Mouse (Mus musculus): ENCODE measurements around the gene Cpeb1.
"Not testable (repeated sequence)": the region's sequence is repeated elsewhere in the genome, so short reads cannot be mapped to it uniquely, and the experiment has no call there.

Gene Cpeb1

GRCm38 (mm10) chr7:81455155-81455651 is at the start of gene Cpeb1:
Gene Cpeb1 (minus strand): TSS chr7:81455465.
- peak; percentile 61 for DNase-seq

DNA sequence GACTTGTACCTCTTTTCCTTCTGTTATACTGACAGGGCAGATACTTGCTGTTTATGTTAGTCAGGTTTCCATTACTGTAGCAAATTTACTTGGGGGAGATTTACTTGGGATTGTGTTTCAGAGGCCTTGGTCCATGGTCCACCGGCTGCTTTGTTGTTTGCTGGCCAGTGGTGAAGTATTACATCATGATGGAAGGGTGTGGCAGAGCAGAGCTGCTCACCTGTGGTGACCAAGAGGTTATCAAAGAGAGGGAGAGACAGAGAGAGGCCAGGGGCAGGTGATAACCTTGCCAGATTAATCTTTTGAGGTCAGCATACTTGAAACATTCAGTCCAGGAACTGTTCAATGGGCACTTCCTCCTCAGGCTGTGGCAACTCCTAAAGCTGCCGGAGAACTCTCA is 45.8 kb upstream of the Cpeb1 start:
- DNase-seq = no peak

- DNase-seq = no peak
These were observed 42.9 kb upstream of the Cpeb1 start, which contains the start of gene BC048679 for GRCm38 (mm10) chr7:81498181-81498580. Gene BC048679 (minus strand): TSS chr7:81498281.

DNA sequence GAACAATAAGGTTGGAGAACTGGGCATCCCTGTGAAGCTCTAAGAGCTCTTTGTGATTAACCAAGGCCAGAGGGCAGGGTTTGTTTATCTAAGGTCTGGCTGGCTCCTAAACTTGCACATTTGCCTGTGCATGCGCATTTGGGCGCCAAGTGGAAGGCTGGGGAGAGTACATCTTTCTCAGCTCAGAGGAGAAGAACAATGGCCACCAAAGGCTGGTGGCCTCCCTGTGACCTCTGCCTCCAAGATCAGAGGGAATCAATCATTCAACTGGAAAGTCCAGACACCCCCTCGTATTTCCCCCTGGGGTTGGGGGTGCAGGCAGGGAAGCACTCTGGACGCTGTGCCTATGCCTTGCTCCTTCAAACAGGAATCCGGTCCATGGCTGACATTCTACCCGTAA is 41.9 kb upstream of the Cpeb1 start:
- DNase-seq = no peak

DNA sequence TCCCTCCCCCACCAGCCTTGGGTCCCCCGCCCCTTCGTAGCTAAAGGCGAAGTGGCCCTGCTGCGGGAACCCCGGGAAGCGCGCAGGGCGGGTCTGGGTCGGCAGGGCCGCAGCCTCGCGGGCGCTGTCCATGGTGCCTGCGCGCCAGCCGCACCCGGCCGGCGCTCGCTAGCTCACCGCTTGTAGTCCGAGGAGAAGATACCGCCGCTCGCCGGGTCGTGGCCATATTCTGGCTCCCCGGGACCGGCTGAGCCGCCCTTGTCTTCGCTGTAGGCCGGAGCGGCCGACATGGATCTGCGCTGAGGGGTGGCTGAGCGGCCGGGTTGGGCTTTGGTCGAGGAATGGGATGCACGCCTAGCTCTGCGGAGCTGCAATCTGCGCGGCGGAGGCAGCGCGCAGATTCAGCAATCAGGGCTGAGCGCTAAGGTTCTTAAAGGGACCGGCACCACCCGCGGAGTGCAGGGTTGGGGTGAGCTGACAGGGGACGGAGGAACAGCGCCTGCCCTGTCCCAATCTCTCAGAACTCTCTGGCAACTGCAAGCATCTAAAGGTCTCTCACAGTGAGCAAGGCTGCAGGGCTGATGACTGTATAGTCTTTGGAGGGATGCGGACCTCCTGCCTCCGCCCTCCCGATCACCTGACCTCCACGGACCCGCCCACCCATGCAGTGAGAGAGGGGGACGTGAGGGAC is 38.2 kb upstream of the Cpeb1 start, which contains the start of gene Ap3b2:
TSS of gene Ap3b2 (minus strand) at position 595 of the 691 bp plus-strand sequence.
- peak; percentile 70 for DNase-seq

GRCm38 (mm10) chr7:81492628-81493027 is 37.4 kb upstream of the Cpeb1 start:
- DNase-seq = no peak

GRCm38 (mm10) chr7:81489649-81490048 is 34.4 kb upstream of the Cpeb1 start:
- DNase-seq = no peak

DNA sequence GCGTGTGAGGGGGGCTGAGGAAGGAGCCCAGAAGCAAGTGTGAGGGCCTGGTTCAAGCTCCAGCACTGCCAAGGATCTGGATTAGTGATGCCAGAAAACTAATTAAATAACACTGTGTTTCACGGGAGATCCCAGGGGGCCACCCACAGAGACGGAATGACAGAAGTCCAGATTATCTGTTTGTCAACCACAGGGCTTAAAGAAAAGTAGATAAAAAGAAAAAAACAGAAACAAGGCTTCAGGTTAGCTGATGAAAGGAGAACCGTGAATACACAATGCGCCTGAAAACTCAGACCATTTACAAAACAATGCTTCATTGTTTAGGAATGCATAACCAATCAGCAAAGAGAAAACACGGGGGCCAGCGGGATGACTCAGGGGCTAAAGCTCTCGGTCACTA is 25.5 kb upstream of the Cpeb1 start:
- DNase-seq = no peak

DNA sequence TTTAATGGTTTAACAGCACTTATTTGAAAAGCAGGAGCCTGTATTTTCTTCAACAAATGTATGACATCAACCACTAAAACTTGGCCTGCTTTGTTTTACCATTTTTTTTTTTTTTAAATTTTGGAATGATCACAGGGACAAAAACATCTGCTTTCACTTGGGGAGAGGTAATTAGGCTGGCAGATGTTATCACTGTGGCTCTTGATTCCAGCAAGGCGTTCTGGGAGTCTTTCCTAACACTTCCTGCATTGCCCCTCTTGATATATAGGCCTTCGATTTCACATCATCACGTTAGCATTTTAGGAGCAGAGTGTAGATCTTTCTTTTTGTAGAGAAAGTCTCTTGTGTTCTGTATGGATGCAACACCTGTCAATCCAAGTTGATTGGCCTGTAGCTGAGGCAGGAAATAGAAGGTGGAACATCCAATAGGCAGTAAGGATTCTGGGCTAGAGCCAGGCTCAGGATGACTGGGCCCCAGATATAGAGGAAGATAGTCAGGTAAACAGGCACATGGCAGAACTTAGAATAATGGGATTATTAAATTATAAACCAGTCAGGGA is 24.3 kb upstream of the Cpeb1 start:
- no peak for DNase-seq

GRCm38 (mm10) chr7:81478261-81478660 is 23.0 kb upstream of the Cpeb1 start:
- DNase-seq = not testable (repeated sequence)

DNA sequence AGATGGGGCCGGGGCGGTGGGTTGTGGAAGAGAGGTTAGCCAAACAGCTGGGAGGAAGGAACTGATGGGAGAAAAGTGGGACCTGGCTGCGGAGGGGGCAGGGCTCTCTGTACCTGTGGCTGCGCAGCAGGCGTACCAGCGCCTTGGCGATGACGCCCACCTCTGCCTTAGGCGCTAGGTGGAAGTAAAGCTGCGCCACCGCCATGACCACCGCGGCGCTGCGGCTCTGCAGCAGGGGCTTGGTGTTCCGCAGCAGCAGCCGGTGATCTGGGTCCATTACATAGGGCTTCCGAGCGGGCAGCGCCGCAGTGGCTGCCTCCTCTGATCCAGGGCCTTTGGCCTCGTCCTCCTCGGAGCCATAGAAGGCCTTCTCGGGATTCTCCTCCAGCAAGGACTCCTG is 21.6 kb upstream of the Cpeb1 start:
- no peak for DNase-seq

DNA sequence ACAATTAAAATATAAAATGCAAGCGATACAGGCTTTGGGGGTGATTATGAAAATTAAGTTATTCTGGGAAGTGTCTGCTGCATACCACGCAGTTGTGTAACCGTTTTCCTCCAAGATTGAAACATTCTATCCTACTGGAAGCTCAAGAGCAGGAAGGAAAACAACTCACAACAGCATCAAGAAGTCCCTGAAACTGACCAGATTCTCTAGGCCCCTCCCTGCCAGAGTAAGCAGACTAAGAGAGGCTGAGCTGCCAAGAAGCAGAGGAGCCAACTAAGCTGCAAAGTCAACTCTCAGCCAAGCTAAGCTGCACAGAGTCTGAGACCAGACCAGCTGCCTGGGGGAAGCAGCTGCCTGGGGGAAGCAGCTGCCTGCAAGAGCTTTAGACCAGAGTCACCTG is 20.0 kb upstream of the Cpeb1 start:
- no peak for DNase-seq

- no peak for DNase-seq
These were observed 9.7 kb upstream of the Cpeb1 start for GRCm38 (mm10) chr7:81464906-81465450.

GRCm38 (mm10) chr7:81464116-81464515 is 8.9 kb upstream of the Cpeb1 start:
- DNase-seq = no peak

GRCm38 (mm10) chr7:81462815-81463214 is 7.5 kb upstream of the Cpeb1 start:
- no peak for DNase-seq

DNA sequence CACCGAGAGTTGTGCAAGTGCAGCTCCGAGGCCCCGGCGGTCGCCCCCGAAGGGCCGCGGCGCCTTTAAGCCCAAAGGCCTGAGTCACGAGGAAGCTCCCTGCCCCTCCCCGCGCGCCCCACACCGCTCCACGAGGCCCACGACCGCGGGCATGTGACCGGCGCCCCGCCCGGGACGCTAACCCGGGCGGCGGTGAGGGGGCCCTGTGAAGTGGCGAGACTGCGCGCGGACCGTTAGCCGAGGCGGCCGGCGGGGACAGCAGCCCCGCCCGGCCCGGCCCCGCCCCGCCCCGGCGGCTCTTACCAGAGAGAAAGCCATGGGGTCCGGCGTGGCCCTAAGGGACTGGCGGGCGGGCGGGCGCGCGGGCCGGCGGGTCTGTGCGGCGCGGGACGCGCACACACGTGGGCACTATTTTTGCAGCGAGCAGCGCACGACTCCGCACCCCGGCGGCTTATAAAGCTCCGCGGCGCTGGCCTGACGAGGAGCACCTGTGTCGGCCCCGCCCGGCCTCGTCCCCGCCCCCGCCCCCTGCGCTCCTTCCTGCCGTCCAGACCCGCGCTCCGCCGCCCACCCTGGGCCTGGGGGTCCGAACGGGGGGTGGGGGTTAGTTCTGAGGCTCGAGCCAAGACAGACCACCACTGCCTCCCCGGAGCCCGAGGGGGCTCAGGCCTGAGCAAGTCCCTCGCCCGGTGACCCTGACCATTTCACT is 780 bp downstream of the Cpeb1 start:
- DNase-seq = peak; percentile 70

- peak; percentile 58 for DNase-seq
These were observed 1.6 kb downstream of the Cpeb1 start for GRCm38 (mm10) chr7:81453443-81454274.

GRCm38 (mm10) chr7:81452971-81453441 is 2.3 kb downstream of the Cpeb1 start:
- no peak for DNase-seq

DNA sequence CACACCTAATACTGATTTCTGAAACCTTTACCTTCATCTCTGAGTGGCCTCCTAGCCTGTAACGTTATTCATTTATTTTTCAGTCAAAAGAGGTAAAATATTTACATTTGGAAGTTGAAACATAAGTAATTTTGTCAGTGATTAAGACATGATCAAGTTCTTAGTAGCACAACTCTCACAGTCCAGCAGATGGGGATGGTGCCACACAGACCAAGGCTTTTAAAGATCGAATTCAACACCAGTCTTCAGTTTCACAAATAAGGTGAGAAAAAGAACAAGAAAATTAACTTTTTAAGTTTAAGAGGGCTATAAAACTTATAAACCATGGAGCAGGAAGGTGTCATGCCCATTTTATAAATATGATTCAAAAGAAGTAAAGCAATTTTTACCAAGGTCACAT is 56.3 kb downstream of the Cpeb1 start:
- peak; percentile 10 for DNase-seq

- DNase-seq = no peak
These were observed 75.9 kb downstream of the Cpeb1 start for GRCm38 (mm10) chr7:81379363-81379762.

GRCm38 (mm10) chr7:81372337-81372920 is 82.8 kb downstream of the Cpeb1 start:
- DNase-seq = peak; percentile 59

DNA sequence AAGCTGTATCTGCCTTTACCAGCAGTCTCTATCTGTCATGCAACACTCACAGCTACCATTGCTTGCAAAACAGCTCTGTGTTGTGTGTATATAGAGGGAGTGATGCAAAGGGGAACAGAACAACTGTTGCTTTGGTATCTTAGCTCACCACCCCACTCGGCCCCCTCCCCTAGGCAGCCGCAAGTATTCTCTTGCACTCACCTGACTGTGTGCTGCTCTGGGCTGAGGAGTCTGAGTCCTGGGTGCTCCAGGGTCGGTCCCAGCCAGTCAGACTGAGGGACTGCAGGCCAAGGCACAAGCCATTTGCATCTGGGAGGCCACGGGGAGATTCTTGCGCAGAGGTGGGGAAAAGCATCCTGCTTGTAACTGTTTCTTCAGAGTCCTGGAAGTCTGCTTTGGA is 83.5 kb downstream of the Cpeb1 start:
- DNase-seq = peak; percentile 11
